Mouse (Mus musculus): ENCODE results near the gene Nup62.

DNA sequence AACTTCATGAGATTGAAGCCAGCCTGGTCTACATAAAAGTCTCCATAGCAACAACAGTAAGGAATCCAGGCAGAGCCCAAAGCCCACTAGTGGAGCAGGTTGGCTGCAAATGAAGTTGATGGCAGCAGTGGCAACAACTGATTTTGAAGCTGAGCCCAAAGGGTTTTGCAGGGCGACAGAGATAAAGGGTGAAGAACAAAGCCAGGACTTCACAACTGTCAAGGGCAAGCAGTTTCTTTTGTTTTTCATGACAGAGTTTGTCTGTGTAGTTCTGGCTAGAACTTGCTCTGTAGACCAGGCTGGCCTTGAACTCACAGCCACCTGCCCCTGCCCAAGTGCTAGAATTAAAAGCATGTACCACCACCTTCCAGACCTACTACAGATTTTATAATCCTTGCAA lies 55.3 kb downstream of the Nup62 start:
- TF ChIP-seq MYOD1 (IDR thresholded peaks at IDR 0.05; ENCODE audit: control insufficient read depth in 1 of 3, insufficient read length in 2 of 3, low read depth in 2 of 3) (no peak), POLR2A (IDR thresholded peaks at IDR 0.05; ENCODE audit: insufficient read length, low read depth) (no peak), TCF12 (IDR thresholded peaks at IDR 0.05; ENCODE audit: insufficient read depth, poor library complexity, severe bottlenecking) (no peak), MYOG (IDR thresholded peaks at IDR 0.05; ENCODE audit: control insufficient read depth in 1 of 3, insufficient read depth in 1 of 3, insufficient read length in 2 of 3, low read depth in 2 of 3) (no peak), TCF3 (IDR thresholded peaks at IDR 0.05; ENCODE audit: insufficient read length, low read depth) (no peak), E2F4 (IDR thresholded peaks at IDR 0.05; ENCODE audit: insufficient read depth) (no peak), CEBPB (IDR thresholded peaks at IDR 0.05; ENCODE audit: insufficient read depth, poor library complexity, severe bottlenecking) (no peak), POLR2AphosphoS2 (IDR thresholded peaks at IDR 0.05; ENCODE audit: insufficient read length, low read depth) (no peak), MAX (IDR thresholded peaks at IDR 0.05; ENCODE audit: low read depth) (no peak)

All from myocyte (in vitro differentiated cells).